Mouse (Mus musculus) T-helper 2 cell (primary cell): ENCODE data around the gene Uck1.
"Not testable (repeated sequence)": the region's sequence is repeated elsewhere in the genome, so short reads cannot be mapped to it uniquely, and the experiment has no call there.

ENCODE experiments used
- in situ Hi-C: fragments of 300-600 bp; cut with MboI, MseI; formaldehyde crosslinking; loops from one replicate; pipeline ENCODE4 v1.15.1; 2025; ENCODE audit warnings: high pct_unique_total_duplicates

Uck1 gene

GRCm38 (mm10) chr2:32259657-32260417, at the start of gene Uck1:
TSS of gene Uck1 (minus strand) at chr2:32260159.
- in situ Hi-C loops: no loop called here

DNA sequence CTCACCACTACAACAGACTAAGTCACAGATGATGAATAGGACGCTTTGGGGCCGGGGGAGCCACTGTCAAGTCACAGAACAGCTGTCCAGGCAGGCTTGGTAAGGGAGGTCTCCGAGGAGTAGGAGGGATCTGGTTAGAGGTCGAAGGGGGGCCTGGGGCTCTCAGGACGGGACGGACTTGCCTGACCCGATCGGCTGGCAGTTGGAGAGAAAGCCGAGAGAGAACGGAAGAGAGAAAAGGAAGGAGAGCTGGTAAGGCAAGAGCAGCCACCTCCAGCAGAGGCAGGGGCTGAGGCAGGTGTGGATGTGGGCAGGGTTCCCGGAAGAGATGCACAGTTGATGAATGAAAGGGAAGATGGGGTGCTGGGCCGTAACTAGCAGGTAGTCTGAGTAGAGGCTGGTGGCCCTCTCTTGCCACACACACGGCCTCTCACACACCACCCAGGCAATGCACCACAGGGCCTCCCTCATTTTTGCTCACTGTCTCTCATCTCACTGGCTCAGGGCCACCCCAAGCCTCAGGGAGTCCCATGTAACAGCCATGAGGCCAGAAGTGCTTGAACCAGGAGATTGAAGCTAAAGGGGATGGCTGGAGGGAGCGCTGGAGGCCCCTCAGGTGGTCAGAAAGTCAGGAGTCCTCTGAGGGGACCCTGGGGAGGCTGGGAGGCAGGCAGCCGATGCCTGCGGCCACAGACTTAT, 49.1 kb upstream of the Uck1 start:
- in situ Hi-C loops: no loop called here

DNA sequence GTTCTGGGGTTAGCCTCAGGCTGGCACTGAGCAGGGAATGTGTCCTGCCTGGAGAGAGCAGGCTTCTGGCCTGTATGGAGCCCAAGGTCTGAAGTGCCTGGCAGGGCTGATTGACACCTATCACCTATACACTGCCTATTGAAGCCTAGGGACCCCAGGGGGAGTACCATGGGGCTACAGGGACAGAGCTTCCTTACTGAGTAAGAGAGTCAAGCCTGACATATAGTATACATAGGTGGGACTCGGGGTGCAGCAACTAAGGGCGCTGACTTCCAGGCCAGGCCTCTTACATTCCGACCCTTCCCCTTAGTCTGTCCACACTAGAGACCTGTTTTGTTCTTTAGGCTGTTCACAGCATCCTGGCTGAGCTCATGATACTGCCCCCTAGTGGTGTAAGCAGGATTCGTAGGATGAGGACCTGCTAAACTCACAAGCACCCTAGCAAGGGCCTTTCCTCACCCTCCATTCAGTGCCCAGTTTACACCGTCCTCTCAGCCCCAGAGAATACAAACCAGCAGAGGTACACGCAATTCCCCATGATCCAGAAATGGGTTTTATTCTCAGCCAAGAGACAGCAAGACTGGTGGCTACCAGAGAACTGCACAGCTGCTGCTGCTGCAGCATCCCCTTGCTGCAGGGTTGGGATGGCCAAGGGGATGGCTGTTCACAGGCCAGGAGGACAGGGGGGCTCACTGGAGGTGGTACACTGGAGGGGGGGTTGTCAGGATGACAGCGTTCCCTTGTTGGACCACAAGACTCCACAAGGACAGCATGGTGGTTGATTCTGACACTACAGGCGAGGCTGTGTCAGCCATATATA, 48.2 kb upstream of the Uck1 start:
- in situ Hi-C loops: no loop called here

GRCm38 (mm10) chr2:32307247-32307798, 47.4 kb upstream of the Uck1 start:
- in situ Hi-C loops: no loop called here

GRCm38 (mm10) chr2:32306176-32306575, 46.2 kb upstream of the Uck1 start:
- in situ Hi-C loops: no loop called here

- in situ Hi-C loops: no loop called here
Measured at GRCm38 (mm10) chr2:32305668-32306067, 45.7 kb upstream of the Uck1 start.

DNA sequence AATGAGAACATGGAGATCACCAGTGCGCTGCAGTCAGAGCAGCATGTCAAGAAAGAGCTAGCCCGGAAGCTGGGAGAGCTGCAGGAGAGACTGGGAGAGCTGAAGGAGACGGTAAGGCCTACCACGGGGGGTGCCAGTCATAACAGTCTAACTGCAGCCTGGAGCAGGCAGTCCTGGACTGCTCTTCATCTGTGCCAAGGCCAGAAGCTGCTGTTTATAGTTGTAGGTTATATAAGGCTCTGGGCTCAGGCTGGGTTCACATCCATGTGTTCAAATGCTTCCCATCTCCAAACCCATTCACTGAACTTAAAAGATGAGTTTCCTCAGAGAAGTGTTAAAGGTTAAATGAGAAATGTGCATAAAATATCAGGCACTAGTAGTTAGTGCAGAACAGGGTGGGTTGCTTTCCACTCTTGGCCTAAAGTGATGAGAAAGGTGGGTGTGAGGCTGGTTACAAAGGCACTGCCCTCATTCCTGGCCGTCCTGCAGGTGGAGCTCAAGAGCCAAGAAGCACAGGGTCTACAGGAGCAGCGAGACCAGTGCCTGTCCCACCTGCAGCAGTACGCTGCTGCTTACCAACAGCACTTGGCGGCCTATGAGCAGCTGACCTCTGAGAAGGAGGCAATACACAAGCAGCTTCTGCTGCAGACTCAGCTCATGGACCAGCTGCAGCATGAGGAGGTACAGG, 44.3 kb upstream of the Uck1 start:
- in situ Hi-C loops: no loop called here

DNA sequence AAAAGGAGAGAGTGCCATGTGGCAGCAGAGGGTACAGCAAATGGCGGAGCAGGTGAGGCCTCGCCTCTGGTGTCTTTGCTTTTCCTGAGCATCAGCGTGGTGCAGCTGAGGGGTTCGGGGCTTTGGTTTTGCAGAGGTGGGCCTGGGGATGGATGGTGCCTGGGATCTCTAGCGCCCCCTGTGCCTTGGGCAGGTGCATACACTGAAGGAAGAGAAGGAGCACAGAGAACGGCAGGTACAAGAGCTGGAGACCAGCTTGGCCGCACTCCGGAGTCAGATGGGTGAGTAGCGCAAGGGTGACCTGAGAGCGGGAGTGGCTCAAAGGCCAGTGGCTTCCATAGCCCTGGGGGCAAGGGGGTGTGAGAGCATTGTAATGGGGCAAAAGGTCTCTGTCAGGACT, 43.0 kb upstream of the Uck1 start:
- in situ Hi-C loops: no loop called here

GRCm38 (mm10) chr2:32299469-32299868, 39.5 kb upstream of the Uck1 start:
- in situ Hi-C loops: no loop called here

- in situ Hi-C loops: not testable (repeated sequence)
Measured at GRCm38 (mm10) chr2:32295842-32296241, 35.9 kb upstream of the Uck1 start.

DNA sequence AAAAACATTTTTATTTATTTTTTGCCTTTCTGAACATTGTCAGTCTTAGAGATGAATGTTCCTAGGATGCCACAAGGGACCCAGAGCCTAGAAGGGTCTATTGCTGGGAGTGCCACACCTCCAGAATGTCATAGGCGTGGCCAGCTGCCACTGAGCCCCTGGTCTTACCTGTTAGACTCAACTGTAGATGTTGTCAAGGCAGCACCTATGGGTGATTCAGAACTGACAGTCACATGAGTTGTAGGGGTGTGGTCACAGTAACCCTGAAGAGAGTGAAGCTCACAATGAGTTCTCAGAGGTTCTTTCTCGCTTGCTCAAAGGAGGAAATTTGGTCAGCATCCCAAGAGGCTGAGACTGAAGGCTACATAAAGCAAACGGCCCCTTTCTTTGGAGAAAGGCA, 35.3 kb upstream of the Uck1 start:
- in situ Hi-C loops: no loop called here

DNA sequence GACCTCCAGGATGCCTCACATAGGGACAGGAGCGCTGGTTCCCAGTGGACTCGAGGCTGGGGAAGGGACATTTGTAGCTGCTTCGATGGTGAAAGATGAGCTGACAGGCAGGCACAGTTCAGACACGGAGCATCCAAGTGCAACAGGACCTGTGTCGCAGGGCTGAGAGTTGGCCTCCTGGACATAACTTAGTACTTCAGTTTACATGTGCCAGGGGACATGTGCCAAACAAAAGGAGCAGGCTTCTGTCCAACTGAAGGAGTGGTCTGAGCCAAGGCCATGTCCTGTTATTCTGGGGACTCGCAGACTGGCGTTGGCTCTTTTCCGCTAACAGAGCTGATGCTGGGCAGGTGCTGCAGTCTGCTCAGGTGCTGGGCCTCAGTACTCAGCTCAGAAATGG, 34.4 kb upstream of the Uck1 start:
- in situ Hi-C loops: no loop called here

DNA sequence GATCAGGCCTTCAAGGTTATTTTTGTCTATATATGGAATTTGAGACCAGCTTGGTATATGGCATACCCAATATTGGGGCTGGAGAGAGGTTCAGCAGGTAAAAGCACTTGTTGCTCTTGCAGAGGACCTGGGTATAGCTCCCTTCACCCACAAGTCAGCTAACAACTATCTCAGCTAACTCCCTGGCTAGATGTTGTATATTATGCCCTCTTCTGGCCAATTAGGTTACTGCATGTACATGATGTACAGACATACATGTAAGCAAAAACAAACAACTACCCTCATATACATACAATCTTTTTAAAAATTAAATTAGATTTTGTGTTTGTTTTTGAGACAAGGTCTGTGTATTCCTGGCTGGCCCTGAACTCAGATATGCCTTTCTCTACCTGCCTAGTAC, 29.6 kb upstream of the Uck1 start:
- in situ Hi-C loops: no loop called here

DNA sequence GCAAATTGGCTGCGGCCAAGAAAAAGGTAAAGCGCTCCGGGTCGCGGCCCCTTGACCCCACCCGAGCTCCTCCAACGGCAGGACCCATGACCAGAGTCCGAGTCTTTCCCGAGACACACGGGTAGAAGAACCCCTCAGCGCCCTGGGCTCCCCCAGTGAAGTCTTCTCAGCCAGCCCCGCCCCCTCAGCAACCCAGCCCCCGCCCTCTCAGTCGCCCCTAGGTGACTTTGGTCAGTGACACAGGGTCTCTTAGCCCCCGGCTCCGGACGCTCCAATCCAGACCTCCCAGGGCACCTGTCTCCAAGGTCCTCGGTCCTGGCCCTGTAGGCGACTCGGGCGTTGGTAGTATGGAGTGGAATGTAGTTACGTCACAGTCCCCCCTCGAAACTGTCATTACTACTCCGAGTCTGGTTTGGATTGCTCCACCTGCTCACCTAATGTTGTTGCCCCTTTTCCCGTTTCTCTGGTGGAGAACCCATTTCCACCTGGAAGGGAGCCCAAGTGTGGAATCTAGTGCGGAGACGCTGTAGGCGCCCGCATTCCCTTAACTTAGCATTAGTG, 28.5 kb upstream of the Uck1 start:
- in situ Hi-C loops: no loop called here

DNA sequence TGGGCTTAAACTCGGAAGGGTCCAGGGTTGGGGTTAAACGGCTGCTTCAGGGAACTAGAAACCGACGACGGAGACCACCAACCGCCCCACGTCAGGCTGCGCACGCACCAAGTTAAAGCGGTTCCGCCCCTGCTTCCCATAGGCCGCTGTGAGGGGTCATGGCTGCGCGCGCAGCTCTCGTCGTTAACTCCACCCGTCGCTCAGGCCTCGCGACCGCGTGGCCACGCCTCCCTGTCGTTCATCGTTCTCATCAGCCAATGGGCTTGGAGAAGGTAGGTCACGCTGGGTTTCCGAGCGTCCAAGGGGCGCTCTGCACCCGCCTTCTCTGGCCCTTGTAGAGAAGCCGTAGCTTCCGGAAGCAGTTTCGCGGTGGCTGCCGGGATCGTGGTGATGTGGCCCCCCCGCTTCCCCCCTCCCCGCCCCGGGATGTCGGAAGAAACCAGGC, 28.0 kb upstream of the Uck1 start, which contains the start of gene Swi5:
Swi5 (minus strand) TSS at position 153 of the 445 bp plus-strand sequence.
- in situ Hi-C loops: no loop called here

- in situ Hi-C loops: no loop called here
Measured at GRCm38 (mm10) chr2:32287334-32287840, 27.4 kb upstream of the Uck1 start, which contains the start of gene Golga2. TSS of gene Golga2 (plus strand) at chr2:32287384.

- in situ Hi-C loops: no loop called here
Measured at GRCm38 (mm10) chr2:32283986-32284385, 24.0 kb upstream of the Uck1 start.

DNA sequence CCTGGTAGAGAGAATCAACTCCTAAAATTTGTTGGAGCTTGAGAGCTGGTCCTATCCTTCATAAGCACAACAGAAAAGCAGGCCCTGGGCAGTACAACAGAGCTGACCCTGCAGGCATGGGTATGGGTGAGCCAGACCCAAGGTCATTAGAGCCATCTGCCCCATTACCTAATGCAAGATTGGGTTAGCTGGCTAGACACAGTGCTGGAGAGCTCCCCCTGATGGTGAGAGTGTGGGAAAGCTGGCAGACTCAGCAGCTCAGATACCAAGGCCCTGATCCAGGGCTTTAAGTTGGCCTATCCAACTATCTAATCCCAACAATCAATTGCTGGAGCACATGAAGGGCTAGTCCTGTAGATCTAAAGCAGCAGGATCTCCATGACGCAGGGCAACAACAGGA, 22.8 kb upstream of the Uck1 start:
- in situ Hi-C loops: no loop called here

- in situ Hi-C loops: no loop called here
Measured at GRCm38 (mm10) chr2:32282289-32282688, 22.3 kb upstream of the Uck1 start.

GRCm38 (mm10) chr2:32275823-32276222, 15.9 kb upstream of the Uck1 start:
- in situ Hi-C loops: no loop called here

DNA sequence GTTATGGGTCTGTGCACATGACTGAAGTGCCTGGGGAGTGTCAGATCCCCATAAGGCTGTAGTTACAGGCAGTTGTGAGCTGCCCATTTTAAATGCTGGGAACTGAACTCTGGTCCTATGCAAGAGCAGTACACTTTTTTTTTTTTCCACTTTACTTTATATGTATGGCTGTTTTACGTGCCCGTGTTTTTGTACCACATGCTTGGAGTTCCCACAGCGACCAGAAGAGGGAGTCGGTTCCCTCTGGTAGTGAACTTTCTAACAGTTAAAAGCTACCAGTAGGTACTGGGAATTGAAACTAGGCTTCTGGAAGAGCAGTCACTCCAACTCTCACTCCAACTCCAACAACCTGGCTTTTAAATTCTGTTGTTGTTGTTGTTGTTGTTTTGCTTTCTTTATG, 676 bp upstream of the Uck1 start:
- in situ Hi-C loops: no loop called here
